Mouse (Mus musculus): ENCODE data around the gene Rora.

DNA sequence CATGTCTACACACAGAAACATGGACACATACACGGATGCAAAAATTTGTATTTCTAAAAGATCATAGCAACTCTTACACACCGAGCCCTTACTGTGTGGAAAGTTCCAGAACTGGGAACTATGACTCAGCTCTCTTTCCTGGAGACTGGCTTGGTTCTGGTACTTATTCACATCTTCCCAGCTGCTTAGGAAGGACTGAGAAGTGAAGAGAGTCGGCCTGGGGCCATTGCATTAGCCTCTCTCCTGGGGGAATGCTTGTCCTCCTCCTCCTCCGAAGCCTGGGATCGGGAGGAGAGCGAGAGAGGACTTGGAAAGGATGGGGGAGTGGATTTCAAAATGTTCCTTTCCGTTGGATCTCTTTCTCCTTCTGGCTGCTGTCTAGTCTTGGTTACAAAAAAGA is 511.1 kb downstream of the Rora start:
- TF ChIP-seq CTCF (IDR thresholded peaks at IDR 0.05; ENCODE audit: low read depth) (no peak), EP300 (IDR thresholded peaks at IDR 0.05; ENCODE audit: low read depth) (no peak)
